Mouse (Mus musculus) limb, embryonic 12.5 days (tissue): ENCODE results near the gene Gphn. TPM values are rescaled to one million over a fixed set of nuclear protein-coding genes. Genes with fewer than 3 reads are reported as not detected.

Experiments
- ATAC-seq: fragments of 200-750 bp; cut with Nextera tagmentation; 2 replicates; pipeline ENCODE4 v1.8.0; 2017; ENCODE audit warnings: low read depth, moderate TSS enrichment; ENCODE audit not compliant: insufficient number of reproducible peaks, insufficient read depth, low FRiP score, low TSS enrichment
- H3K27ac ChIP-seq: fragments of 300-500 bp; sonication (generic); 2 replicates; pipeline ENCODE4 v1.5.1; 2016; ENCODE audit warnings: mild to moderate bottlenecking, moderate library complexity
- H3K27me3 ChIP-seq: fragments of 300-500 bp; sonication (generic); 2 replicates; pipeline ENCODE4 v1.6.1; 2016; ENCODE audit warnings: mild to moderate bottlenecking, moderate library complexity
- H3K36me3 ChIP-seq: fragments of 300-500 bp; sonication (generic); 2 replicates; pipeline ENCODE4 v1.6.1; 2016; ENCODE audit warnings: mild to moderate bottlenecking, moderate library complexity
- H3K4me1 ChIP-seq: fragments of 300-500 bp; sonication (generic); replicated peaks from 2 replicates; pipeline ENCODE4 v1.6.1; 2016
- H3K4me2 ChIP-seq: fragments of 300-500 bp; sonication (generic); 2 replicates; pipeline ENCODE4 v1.6.1; 2016; ENCODE audit warnings: mild to moderate bottlenecking, moderate library complexity
- H3K4me3 ChIP-seq: fragments of 300-500 bp; sonication (generic); replicated peaks from 2 replicates; pipeline ENCODE4 v1.5.1; 2016; ENCODE audit warnings: mild to moderate bottlenecking
- H3K9ac ChIP-seq: fragments of 300-500 bp; sonication (generic); replicated peaks from 2 replicates; pipeline ENCODE4 v1.6.1; 2016; ENCODE audit warnings: mild to moderate bottlenecking, moderate library complexity
- H3K9me3 ChIP-seq: fragments of 300-500 bp; sonication (generic); 2 replicates; pipeline ENCODE4 v1.6.1; 2016; ENCODE audit warnings: mild to moderate bottlenecking, moderate library complexity
- WGBS: fragments of 180-500 bp; shearing (Covaris S2); methylation state at CpG from one replicate; pipeline ENCODE4 v1.1.7; 2016; 5-methylcytosine and 5-hydroxymethylcytosine counted together
- polyA plus RNA-seq: library from polyadenylated mRNA; unstranded; fragments of >200 nt; fragmentation: Nextera tagmentation; extraction: Ambion mirVana; gene quantifications from 2 replicates; pipeline ENCODE4 v1.2.1, GENCODE M21; 2016

Gphn gene
- polyA plus RNA-seq, 1 experiment from 2014 or later: 12.0 TPM

- Histone ChIP-seq H3K27ac (peak overlapping the region; percentile 97), H3K4me3 (peak overlapping the region; percentile 91), H3K9ac (peak overlapping the region; percentile 71), H3K9me3 (no peaks in the 10 kb centered on the region), H3K27me3 (no peaks in the 10 kb centered on the region), H3K4me2 (peak overlapping the region; percentile 93), H3K4me1 (0 out of 2 replicates have a peak, but pooled peaks cover 7% of the 10 kb centered on the region), H3K36me3 (no peaks in the 10 kb centered on the region)
- peak; percentile 6; the same call in 1 of the 2 replicates for ATAC-seq
- WGBS: under 1% methylated on average over 53 of the region's 57 CpGs
These were observed 1.1 kb downstream of the Gphn start for GRCm38 (mm10) chr12:78227021-78227932.

GRCm38 (mm10) chr12:78228139-78228538 is 2.0 kb downstream of the Gphn start:
- H3K9ac ChIP-seq: no peak overlapping the region
- H3K27ac ChIP-seq: no peak overlapping the region
- H3K4me1 ChIP-seq: 0 out of 2 replicates have a peak, but pooled peaks cover 7% of the 10 kb centered on the region
- peak overlapping the region; percentile 93 for H3K4me2 ChIP-seq
- no peaks in the 10 kb centered on the region for H3K27me3 ChIP-seq
- ATAC-seq: no peak
- H3K4me3 ChIP-seq: 0 out of 2 replicates have a peak overlapping the region, but pooled peaks have one; percentile 91
- 35% methylated on average over 4 of the region's 4 CpGs for WGBS
- no peaks in the 10 kb centered on the region for H3K36me3 ChIP-seq
- no peaks in the 10 kb centered on the region for H3K9me3 ChIP-seq

- no peak for ATAC-seq
- no peaks in the 10 kb centered on the region for H3K27me3 ChIP-seq
- no peak overlapping the region for H3K4me2 ChIP-seq
These were observed 6.4 kb downstream of the Gphn start for GRCm38 (mm10) chr12:78232560-78232959.

GRCm38 (mm10) chr12:78248366-78248765 is 22.2 kb downstream of the Gphn start:
- Histone ChIP-seq H3K4me2 (no peak overlapping the region), H3K4me1 (no peaks in the 10 kb centered on the region), H3K4me3 (no peak overlapping the region), H3K36me3 (no peaks in the 10 kb centered on the region), H3K9ac (no peak overlapping the region), H3K27me3 (no peaks in the 10 kb centered on the region), H3K27ac (no peak overlapping the region), H3K9me3 (no peaks in the 10 kb centered on the region)
- WGBS: 78% methylated on average over 1 of the region's 1 CpGs
- ATAC-seq: no peak

More at GRCm38 (mm10) chr12:78232560-78232959, 6.4 kb downstream of the Gphn start:
- H3K9ac ChIP-seq: no peak overlapping the region
- no peak overlapping the region for H3K27ac ChIP-seq
- no peaks in the 10 kb centered on the region for H3K36me3 ChIP-seq
- no peaks in the 10 kb centered on the region for H3K9me3 ChIP-seq
- no peak overlapping the region for H3K4me3 ChIP-seq
- 0 out of 2 replicates have a peak, but pooled peaks cover 7% of the 10 kb centered on the region for H3K4me1 ChIP-seq

GRCm38 (mm10) chr12:78249151-78249550 is 23.0 kb downstream of the Gphn start:
- Histone ChIP-seq H3K27ac (no peak overlapping the region), H3K4me2 (no peak overlapping the region), H3K9ac (no peak overlapping the region), H3K27me3 (no peaks in the 10 kb centered on the region), H3K4me1 (no peaks in the 10 kb centered on the region), H3K9me3 (no peaks in the 10 kb centered on the region), H3K4me3 (no peak overlapping the region), H3K36me3 (no peaks in the 10 kb centered on the region)
- no peak for ATAC-seq

- H3K27me3 ChIP-seq: no peaks in the 10 kb centered on the region
- 75% methylated on average over 2 of the region's 2 CpGs for WGBS
- H3K4me2 ChIP-seq: no peak overlapping the region
- no peak overlapping the region for H3K9ac ChIP-seq
- H3K4me3 ChIP-seq: no peak overlapping the region
- no peaks in the 10 kb centered on the region for H3K36me3 ChIP-seq
- H3K27ac ChIP-seq: no peak overlapping the region
- no peak for ATAC-seq
- H3K9me3 ChIP-seq: no peaks in the 10 kb centered on the region
- H3K4me1 ChIP-seq: no peaks in the 10 kb centered on the region
These were observed 51.2 kb downstream of the Gphn start for GRCm38 (mm10) chr12:78277386-78277785.

GRCm38 (mm10) chr12:78290384-78290783 is 64.2 kb downstream of the Gphn start:
- H3K9me3 ChIP-seq: no peaks in the 10 kb centered on the region
- ATAC-seq: no peak
- H3K9ac ChIP-seq: no peak overlapping the region
- no peak overlapping the region for H3K4me3 ChIP-seq
- no peaks in the 10 kb centered on the region for H3K4me1 ChIP-seq
- H3K27me3 ChIP-seq: no peaks in the 10 kb centered on the region
- H3K4me2 ChIP-seq: no peak overlapping the region
- WGBS: 82% methylated on average over 1 of the region's 1 CpGs
- no peaks in the 10 kb centered on the region for H3K36me3 ChIP-seq
- H3K27ac ChIP-seq: no peak overlapping the region

GRCm38 (mm10) chr12:78298824-78299398 is 72.7 kb downstream of the Gphn start:
- H3K36me3 ChIP-seq: no peaks in the 10 kb centered on the region
- no peaks in the 10 kb centered on the region for H3K27me3 ChIP-seq
- no peak overlapping the region for H3K9ac ChIP-seq
- no peak overlapping the region for H3K4me3 ChIP-seq
- H3K4me1 ChIP-seq: no peaks in the 10 kb centered on the region
- no peak overlapping the region for H3K27ac ChIP-seq
- no peak overlapping the region for H3K4me2 ChIP-seq
- H3K9me3 ChIP-seq: no peaks in the 10 kb centered on the region
- ATAC-seq: no peak
- WGBS: 75% methylated on average over 1 of the region's 1 CpGs

GRCm38 (mm10) chr12:78315106-78315505 is 88.9 kb downstream of the Gphn start:
- H3K9me3 ChIP-seq: no peaks in the 10 kb centered on the region
- H3K4me3 ChIP-seq: no peak overlapping the region
- no peaks in the 10 kb centered on the region for H3K4me1 ChIP-seq
- no peaks in the 10 kb centered on the region for H3K27me3 ChIP-seq
- H3K4me2 ChIP-seq: no peak overlapping the region
- no peak overlapping the region for H3K27ac ChIP-seq
- no peak overlapping the region for H3K9ac ChIP-seq
- no peak for ATAC-seq
- H3K36me3 ChIP-seq: no peaks in the 10 kb centered on the region

- Histone ChIP-seq H3K27ac (no peak overlapping the region), H3K9me3 (no peaks in the 10 kb centered on the region), H3K9ac (no peak overlapping the region), H3K36me3 (no peaks in the 10 kb centered on the region), H3K4me2 (no peak overlapping the region), H3K27me3 (no peaks in the 10 kb centered on the region), H3K4me3 (no peak overlapping the region), H3K4me1 (no peaks in the 10 kb centered on the region)
- 88% methylated on average over 4 of the region's 4 CpGs for WGBS
- no peak for ATAC-seq
These were observed 101.8 kb downstream of the Gphn start for GRCm38 (mm10) chr12:78327946-78328345.

- Histone ChIP-seq H3K4me1 (no peaks in the 10 kb centered on the region), H3K36me3 (no peaks in the 10 kb centered on the region), H3K4me2 (no peak overlapping the region), H3K27me3 (no peaks in the 10 kb centered on the region), H3K9me3 (no peaks in the 10 kb centered on the region), H3K9ac (no peak overlapping the region), H3K4me3 (no peak overlapping the region), H3K27ac (no peak overlapping the region)
- WGBS: 76% methylated on average over 3 of the region's 3 CpGs
- 0 out of 2 replicates have a peak, but pooled peaks have one; percentile 47 for ATAC-seq
These were observed 105.9 kb downstream of the Gphn start for GRCm38 (mm10) chr12:78332107-78332506.
